Mouse (Mus musculus) cerebellum, postnatal 10 days (tissue): ENCODE measurements around the gene Nav3.

Source experiments
- DNase-seq, 2 experiments: peaks; one replicate each; pipeline ENCODE4 v3.0.0; 2021; ENCODE audit warnings: mixed read lengths in 2 of 2

The Nav3 gene

GRCm38 (mm10) chr10:109643598-109643997 is 812.4 kb downstream of the Nav3 start:
- no peak for DNase-seq

DNA sequence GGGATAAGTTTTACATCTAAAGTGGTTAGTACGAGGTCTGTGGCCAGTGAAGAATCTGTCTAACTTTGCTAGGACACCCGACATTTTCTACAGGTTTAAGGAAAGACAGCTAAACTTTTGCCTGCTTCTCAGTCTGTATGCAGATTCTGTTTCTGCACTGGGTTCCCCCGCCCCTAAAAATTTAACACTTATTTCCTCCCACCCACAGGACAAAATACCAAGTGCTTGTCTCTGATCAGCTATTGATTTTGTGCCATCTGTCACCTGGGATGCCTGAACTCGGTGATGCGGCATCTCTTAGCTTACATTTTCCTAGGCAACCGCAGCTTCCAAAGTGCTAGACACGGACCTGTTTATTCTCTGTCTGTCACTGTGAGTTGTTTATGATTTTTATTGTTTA is 814.2 kb downstream of the Nav3 start:
- DNase-seq: no peak

DNA sequence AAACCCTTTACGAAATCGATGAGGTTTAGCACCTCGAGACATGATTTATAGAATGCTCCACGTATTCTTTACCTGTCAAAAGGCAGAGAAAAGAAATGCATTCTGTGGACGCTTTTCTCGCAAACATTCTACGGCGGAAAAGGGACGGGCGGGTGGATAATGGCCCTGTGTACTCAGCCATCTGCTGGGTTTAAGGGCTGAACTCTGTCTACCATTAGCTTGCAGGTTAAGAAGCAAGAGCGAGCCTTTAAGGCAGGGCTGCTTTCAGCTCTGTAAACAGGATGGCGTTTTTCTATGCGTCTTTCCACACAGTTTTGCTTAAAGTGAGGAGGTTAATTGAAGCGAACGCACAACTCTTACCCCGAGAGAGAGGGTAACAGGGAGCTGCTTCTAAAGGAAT is 818.3 kb downstream of the Nav3 start:
- DNase-seq: no peak
